Mouse (Mus musculus) testis, postnatal 10 days (tissue): ENCODE data around the gene Pex11a.

Source experiments
- DNase-seq: peaks from one replicate; pipeline ENCODE4 v3.0.0; 2021; ENCODE audit warnings: low spot score

Pex11a gene

DNA sequence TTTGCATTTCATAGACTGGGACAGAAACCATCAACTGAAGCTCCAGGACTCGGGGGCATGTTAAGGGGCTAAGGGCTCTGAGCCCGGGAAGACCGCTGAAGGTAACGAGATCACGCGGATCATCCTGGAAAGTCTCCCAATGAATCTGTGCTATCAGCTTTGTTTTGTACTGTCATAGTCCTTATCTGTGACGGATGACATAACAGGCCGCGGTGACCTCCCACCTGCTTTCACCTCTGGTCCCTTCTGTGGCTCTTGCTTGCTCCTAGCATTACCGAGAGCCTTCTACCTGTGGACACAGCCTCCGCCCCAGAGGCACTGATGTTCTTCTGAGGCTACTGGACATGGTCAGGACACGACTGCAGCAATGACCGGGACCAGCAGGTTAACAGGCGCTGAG is 6.4 kb downstream of the Pex11a start:
- DNase-seq = no peak

DNA sequence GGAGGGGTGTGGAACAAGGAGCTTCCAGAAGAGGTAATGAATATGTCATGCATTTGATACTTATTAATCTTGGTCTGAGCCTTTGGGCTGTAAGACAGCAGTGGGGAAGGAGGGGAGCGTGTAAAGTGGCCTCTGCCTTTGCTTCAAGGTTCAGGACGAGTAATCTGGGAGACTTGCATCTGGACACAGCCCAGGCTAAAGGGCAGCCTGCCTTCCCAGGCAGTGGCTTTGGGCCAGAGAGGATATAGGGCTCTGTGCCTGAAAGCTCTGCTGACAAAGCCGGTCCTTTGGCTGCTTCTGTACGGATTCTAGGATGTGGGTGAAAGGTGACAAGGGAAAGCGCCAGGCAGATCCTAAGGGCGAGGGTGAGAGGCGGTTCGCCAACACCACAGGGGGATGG is 8.4 kb downstream of the Pex11a start:
- peak; percentile 65 for DNase-seq

DNA sequence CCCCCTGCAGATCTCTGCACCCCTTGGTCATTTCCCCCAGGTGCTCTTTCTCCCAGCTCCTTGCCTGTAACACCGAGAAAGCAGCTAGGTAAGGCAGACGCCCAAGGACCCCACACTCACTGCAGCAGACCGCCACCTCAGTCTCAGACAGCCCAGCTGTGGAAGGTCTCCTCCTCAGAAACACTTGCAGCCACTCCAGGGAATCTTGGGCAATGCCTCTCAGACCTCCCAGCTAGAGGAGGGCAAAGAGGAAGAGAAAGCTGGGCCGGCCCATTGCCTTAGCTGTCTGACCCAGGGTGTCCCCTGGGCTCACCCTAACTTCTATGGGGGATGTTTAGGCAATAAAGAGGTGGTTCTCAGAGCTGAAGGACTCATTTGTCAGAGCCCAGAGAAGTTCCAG is 10.3 kb downstream of the Pex11a start, which contains the start of gene Plin1:
Plin1 (minus strand) TSS at position 282 of the 400 bp plus-strand sequence.
- no peak for DNase-seq

DNA sequence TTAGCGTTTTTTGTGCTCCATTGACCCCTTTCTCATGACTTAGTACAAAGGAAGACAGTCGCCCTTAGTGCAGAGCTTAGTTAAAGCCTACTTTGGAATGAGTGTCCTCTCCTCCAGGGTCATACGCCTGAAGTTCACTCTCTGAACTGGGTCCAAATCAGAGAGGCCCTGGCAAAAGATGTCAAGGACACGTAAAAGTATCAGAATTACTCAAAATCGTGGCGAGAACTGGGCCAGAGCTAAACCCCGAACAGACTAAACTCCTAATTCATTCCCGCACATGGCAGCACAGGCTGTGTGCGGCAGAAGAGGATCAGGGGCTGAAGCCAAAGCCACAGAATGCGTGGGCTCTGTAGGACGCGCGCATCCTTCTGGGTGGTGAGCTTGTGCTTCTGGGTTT is 11.5 kb downstream of the Pex11a start:
- no peak for DNase-seq

DNA sequence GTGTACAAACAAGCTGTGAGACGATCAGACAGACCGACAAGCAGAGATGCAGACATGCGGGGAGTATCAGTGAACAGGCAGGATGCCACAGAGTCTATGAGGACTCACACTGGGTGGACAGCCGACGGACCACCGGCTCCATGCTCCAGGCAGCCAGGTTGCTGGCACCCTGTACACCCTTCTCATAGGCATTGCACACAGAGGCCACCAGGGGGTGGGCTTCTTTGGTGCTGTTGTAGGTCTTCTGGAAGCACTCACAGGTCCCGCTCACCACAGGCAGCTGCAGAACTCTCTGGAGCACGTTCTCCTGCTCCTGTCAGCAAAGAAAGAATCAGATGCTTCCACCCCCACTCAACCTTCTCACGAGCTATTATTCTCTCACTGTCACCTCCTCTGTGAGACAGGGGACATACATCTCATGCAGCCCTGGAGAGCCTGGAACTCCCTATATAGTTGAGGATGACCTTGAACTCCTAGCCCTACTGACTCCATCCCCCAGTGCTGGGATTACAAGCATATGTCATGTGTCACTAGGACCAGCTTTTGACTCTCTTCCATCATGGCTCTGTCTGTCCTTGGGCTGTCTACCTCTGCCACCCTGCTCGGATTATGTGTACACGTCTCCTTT is 13.1 kb downstream of the Pex11a start:
- DNase-seq = peak; percentile 69

DNA sequence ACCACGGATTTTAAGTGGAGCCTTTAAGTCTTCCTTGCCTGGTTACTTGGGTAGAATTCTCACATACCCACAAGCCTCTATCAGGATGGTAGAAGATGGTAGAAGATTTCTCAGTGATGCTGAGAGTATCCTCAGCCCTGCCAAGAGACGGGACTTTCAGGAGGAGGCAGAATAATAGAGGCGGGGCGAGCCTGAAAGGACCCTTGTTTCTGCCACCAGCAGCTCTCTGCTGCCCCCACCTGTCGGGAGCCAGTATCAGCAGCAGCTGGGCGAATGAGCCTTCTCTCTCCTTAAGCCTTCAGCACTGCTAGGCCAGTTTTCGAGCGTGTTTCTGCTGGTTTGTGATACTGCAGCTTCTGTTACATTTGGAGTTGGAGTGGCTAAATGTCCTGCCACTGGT is 13.8 kb downstream of the Pex11a start:
- peak; percentile 87 for DNase-seq

DNA sequence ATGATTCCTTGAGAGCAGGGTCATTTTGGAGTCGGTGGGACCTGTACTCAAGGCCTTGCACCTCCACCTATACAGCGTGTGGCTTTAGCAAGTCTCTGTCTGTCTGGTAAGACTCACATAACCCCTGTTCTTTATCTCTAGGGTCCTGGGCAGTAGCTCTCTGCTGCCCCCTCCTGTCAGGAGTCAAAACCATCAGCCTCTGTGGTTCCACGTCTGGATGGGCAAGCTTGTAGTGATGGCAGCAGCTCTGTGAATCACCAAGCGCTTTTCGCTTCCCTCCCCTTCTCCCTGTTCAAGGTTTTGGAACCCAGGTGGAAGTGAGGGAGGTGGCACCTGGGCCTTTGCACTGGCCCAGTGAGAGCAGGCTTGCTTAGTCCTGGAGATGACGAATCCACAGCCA is 14.7 kb downstream of the Pex11a start:
- DNase-seq = peak; percentile 73

DNA sequence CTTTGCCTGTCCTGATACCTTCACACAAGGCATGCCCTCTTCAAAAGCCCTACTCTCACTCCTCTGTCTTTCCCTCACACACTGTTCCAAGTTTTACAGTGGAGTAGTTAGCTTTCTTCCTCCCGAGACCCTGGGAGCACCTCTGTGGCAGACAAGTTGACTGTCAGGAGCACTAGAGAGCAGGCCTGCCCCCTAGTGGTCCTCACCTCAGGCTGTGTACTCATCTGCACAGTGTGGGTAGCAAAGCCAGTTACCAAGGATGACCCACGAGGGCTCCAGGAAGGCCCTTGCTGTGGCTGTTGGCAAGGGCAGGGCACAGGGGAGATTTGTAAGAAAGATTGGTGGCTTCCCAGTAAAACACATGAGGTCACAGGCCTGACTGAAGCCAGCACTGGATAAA is 15.8 kb downstream of the Pex11a start:
- peak; percentile 79 for DNase-seq

DNA sequence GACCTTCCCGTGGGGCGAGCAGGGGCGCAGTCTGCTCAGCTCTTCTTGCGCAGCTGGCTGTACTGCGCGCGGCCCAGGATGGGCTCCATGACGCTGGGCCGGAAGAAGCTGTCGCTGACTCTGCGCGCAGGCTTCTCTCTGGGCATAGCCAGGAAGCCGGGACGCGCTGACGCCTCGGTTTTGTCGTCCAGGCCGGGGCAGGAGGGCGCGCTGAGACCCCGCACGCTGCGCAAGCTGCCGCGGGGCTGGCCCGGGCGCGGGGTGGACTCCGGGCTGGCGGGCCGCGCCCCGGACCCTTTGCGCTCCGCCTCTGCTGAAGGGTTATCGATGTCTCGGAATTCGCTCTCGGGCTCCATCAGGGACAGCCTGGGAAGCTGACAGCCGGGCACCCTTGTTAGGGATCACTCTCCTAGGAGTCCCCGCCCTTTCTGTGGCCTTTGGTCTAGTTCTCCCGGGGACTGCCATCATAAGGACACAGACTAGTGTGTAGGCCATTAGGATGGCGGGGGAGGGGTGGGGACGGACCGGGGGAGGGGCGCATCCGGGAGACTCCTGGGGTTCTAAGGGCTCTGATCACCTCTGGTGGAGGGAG is 21.4 kb downstream of the Pex11a start:
- peak; percentile 67 for DNase-seq

DNA sequence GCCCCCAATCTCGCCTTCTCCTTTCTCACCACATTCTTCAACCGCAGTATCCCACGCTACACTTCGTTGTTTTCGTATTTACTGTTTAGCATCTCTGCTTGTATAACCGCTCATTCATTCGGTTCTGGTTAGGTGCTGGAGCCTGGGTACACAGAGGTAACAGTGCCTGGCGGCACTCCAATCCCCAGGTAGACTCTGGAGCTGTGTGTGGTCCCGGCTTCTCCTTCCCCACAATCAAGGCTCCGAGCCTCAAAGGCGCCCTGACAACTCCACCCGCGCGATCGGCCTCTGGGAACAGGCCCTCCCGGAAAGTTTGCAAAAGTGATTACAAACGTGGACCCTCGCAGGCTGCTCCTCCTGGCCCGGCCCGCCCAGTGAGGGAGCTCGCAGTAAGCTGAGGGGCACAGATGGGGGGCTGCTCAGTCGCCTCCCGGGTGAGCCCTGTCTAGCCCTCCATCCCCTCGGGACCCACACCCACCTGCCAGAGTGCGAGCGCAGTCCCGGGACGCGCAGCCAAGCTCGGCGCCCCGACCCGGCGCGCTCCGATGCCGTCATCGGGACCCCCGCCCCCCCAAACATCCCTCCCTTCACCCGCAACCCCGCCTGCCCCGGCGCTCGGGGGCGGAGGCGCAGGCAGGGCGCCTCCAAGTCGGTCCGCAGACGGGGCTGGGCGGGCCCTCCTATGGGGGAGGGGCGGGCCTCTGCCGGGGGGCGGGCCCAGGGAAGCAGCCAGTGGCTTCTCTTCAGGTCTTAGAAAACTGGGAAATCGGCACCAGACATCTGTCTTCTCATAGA is 27.5 kb downstream of the Pex11a start, which contains the start of gene Kif7:
Kif7 (minus strand) TSS at position 534 of the 795 bp plus-strand sequence.
- peak; percentile 92 for DNase-seq

DNA sequence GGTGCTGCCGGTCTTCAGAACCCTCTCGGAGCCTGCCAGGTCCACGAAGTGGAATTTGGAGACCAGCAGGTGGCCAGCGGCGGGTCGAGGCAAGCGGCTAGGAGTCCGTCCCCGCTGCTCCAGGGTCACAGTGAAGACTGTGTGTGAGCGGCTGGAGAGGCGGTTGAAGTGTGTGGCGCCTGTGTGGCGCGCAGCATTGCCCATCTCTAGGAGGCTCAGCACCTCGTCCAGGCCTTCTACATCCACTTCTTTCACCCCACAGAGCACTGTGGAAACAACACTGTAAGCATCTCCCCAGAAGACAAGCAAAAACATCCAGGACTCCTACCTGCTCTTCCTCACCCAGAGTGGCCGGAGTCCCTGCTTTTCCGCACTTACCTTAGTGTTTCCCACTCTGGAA is 32.1 kb downstream of the Pex11a start:
- no peak for DNase-seq

DNA sequence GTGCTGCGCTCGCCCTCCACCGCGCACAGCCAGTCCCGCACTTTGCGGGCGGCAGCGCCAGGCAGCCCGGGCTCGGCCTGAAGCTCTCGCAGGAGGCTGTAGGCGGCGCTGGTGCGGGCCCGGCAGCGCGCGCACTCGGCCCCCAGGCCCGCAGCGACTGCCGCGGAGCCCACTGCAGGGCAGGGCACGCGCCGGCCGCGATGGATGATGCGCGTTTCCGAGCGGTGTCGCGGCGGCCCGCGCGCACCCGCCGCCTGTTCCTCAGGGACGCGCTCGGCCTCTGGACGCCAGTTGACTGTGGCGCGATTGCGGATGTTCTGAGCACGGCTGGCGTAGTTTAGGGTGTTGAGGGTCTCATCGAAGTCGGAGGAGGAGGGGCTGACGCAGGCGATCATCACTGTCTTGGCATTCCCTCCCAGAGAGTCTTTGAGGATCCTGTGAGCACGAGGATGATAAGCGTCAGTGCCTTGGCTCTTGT is 32.8 kb downstream of the Pex11a start:
- no peak for DNase-seq

DNA sequence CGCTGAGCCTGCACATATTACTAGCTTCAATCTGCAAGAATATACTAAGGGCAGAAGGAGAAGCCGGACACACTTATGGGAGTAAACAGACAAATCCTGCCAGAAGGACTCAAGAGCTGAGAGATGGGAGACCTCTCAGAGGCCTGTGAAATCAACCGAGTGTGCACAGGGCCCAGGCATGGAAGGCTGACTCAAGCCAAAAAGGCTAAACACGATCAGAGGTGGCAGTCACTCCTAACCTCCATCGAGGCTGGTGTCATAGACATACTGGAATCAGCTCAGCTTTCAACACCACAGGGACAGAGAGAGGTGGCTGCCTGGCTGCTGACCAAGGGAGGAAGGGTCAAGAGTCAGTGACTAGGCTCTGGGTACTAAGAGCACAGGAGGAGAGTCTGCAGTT is 37.7 kb downstream of the Pex11a start:
- no peak for DNase-seq

DNA sequence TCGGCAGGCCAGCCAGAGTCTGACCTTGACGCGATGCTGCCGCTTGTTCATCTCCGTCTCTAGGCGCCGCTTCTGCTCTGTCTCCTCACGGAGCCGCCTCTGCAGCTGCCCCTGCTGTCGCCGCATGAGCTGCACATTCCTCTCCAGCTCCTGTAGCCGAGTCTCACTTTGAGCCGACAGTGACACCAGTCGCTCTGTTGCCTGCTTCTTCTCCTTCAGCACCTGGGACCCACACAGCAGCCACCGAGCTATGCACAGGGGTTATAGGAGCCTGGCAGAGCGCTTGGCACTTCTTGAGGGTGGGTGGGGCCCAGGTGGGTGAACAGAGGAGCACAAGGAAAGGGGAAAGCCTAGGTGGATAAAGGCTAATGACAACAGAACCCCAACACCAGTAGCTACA is 40.2 kb downstream of the Pex11a start:
- no peak for DNase-seq

DNA sequence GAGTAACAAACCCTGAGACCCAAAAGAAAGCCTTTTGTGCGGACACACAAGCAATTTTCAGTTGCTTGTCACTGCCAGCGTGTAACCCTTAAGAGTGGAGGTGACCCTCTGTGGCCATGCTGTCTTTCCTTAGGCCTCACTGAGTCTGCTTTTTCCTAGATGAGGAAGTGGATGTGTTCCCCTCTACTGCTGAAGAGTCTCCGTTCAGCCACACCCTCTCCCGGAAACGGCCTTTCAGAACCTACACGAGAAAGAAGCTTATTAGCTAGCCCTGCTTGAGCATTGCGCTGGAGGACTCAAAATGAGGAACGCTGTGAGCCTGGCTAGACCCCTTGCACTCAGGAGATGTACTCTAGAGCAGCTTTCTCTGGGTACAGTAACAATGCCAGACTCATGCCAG is 46.4 kb downstream of the Pex11a start:
- DNase-seq = no peak
